Mouse (Mus musculus): ENCODE measurements at regions not wholly inside any gene's neighbourhood (a gene's known extent, or its start where the extent isn't known, plus 50 kb on each side); places are given as distances from the start of the nearest gene placed in this dataset.
"Not testable (repeated sequence)": the region's sequence is repeated elsewhere in the genome, so short reads cannot be mapped to it uniquely, and the experiment has no call there.

DNA sequence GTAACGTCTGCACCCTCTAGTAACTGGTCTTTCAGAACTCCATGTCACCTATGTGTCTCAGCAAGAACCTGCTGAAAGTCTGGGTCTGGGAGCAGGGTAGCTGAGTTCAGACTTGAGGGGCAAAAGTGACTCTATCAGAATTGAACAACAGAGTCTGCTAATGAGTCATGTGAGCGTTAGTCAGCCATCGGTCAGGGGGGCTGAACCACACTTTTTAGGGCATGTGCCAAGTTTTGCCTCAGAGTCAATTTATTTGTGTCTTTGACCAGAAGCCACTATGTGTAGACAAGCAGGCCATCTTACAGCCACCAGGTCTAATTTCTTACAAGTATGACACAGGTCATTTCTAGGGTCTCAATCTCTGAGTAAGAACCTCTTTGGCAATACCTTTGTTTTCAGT lies 115.9 kb upstream of the Gm11146 start:
- not testable (repeated sequence) for H3K27ac ChIP-seq (ENCODE audit: low read length); H3K4me2 ChIP-seq (ENCODE audit: low read length); H3K36me3 ChIP-seq (ENCODE audit: control insufficient read depth, insufficient read depth); H3K9ac ChIP-seq (replicated peaks; ENCODE audit: low read depth, low read length); H3K9me3 ChIP-seq (ENCODE audit: control insufficient read depth, low read length); H3K4me3 ChIP-seq (replicated peaks; ENCODE audit: low read length); H3K4me1 ChIP-seq (replicated peaks; ENCODE audit: control insufficient read depth, insufficient read depth, low read length); ATAC-seq; H3K27me3 ChIP-seq (replicated peaks; ENCODE audit: control insufficient read depth, insufficient read depth, low read length)
- WGBS = 78% methylated on average over 3 of the region's 3 CpGs

DNA sequence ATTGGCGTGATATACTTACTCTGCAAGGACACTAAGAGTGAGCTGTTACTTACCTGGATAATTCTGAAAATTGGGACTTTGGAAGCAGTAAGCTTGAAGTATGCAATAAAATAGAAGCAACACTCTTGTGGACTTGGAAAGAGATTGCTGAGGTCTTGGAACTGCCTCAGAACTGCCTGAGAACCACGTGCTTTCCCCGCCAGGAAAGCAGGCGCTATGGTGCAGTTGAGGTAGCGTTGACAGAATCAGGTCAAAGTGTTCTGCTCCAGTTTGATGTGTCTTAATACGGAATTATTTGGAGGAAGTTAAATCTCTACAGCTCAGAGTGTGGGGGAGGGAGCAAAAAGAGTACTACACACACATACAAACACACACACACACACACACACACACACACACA lies 102.8 kb upstream of the Gm11146 start:
- H3K27me3 ChIP-seq (replicated peaks; ENCODE audit: control insufficient read depth, insufficient read depth, low read length) = no peaks in the 10 kb centered on the region
- ATAC-seq = no peak
- no peak overlapping the region for H3K4me3 ChIP-seq (replicated peaks; ENCODE audit: low read length)
- H3K4me1 ChIP-seq (replicated peaks; ENCODE audit: control insufficient read depth, insufficient read depth, low read length) = no peaks in the 10 kb centered on the region
- H3K9ac ChIP-seq (replicated peaks; ENCODE audit: low read depth, low read length) = no peak overlapping the region
- 86% methylated on average over 6 of the region's 6 CpGs for WGBS
- H3K4me2 ChIP-seq (ENCODE audit: low read length) = no peak overlapping the region
- no peaks in the 10 kb centered on the region for H3K36me3 ChIP-seq (ENCODE audit: control insufficient read depth, insufficient read depth)
- no peaks in the 10 kb centered on the region for H3K9me3 ChIP-seq (ENCODE audit: control insufficient read depth, low read length)
- H3K27ac ChIP-seq (ENCODE audit: low read length) = no peak overlapping the region

DNA sequence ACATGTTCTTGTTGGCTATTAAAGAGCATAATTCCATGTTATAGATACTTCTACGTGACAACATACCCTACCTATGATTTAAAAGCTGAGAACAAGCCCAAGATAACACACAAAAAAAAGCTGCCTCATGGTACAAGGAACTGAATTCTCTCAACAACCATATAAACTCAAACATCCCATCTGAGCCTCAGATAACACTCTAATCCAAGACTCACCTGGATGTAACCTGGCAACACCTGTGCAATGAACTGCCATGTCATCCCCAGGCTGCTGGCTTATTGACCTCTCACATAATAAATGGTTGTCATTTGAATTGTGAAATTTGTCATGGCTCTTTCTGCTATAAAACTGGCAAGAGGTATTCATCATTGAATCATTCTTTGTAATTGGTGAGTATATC lies 93.5 kb upstream of the Gm11146 start:
- no peaks in the 10 kb centered on the region for H3K9me3 ChIP-seq (ENCODE audit: control insufficient read depth, low read length)
- no peak overlapping the region for H3K4me2 ChIP-seq (ENCODE audit: low read length)
- 87% methylated on average over 1 of the region's 1 CpGs for WGBS
- no peak for ATAC-seq
- no peak overlapping the region for H3K4me3 ChIP-seq (replicated peaks; ENCODE audit: low read length)
- H3K27ac ChIP-seq (ENCODE audit: low read length) = no peak overlapping the region
- no peaks in the 10 kb centered on the region for H3K27me3 ChIP-seq (replicated peaks; ENCODE audit: control insufficient read depth, insufficient read depth, low read length)
- no peak overlapping the region for H3K9ac ChIP-seq (replicated peaks; ENCODE audit: low read depth, low read length)
- no peaks in the 10 kb centered on the region for H3K36me3 ChIP-seq (ENCODE audit: control insufficient read depth, insufficient read depth)
- H3K4me1 ChIP-seq (replicated peaks; ENCODE audit: control insufficient read depth, insufficient read depth, low read length) = no peaks in the 10 kb centered on the region

DNA sequence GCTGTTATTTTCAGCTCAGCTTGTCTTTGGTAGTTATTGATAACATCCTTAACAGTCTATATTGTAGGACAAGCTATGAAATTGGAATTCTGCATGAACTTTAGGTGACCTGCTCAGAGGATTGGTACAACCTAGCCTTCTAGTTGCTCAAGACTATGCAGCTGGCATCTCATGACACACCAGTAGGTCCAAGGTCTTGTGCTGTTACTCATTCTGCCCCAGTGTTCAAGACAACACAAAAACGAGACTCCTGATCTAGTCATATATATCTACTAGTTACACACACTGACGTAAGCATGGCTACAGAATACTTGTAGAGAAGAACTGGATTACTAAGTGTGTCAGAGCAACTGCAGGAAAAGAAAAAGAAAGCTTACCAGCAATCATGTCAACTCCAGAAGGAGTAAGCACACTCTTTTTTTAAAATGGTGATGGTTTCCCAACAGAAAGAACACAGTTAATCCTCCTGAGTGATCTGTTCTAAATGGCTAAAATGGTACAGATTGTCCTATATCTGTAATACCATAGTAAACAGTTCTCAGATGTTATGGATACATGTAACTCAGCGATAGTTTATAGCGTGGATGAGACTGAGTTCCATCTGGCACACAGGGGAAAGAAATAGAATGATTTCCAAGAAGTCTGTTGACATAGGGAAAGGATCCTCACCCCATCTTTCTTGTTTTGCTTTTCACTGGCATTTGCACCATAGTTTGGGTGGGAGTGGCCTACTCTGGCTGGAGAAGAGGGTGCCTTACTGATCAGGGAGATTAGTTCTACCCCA lies 85.4 kb upstream of the Gm11146 start:
- WGBS = 84% methylated on average over 4 of the region's 4 CpGs

DNA sequence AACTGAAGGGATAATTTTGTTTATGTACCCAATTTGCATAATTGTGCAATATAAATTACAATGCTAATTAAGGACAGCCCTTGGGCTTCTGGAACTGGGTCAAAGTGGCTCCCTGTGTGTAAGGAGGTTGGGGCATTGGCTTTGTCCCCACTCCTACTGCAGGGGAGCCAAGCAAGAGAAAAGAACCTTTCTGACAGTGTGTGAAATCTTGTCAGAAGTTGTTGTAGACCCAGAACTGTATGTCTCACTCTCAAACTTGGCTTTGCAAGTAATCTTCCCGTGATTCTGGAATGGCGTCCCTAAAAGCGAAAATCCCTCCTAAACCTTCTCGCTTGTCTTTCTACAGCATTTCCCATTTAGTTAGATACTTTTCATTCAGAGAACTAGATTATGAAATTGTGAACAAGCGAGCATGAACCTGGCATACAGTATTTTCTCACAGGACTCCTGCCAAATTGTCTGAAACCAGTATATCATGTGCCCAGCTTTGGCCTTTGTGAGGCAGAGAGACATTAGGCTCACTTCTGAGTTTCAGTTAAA lies 83.8 kb upstream of the Gm11146 start:
- no peaks in the 10 kb centered on the region for H3K36me3 ChIP-seq (ENCODE audit: control insufficient read depth, insufficient read depth)
- WGBS = 30% methylated on average over 5 of the region's 5 CpGs
- peak overlapping the region; percentile 8; the same call in 1 of the 2 replicates for H3K4me2 ChIP-seq (ENCODE audit: low read length)
- peak; percentile 95 for ATAC-seq
- peaks cover 21% of the 10 kb centered on the region for H3K4me1 ChIP-seq (replicated peaks; ENCODE audit: control insufficient read depth, insufficient read depth, low read length)
- H3K4me3 ChIP-seq (replicated peaks; ENCODE audit: low read length) = no peak overlapping the region
- no peak overlapping the region for H3K9ac ChIP-seq (replicated peaks; ENCODE audit: low read depth, low read length)
- no peaks in the 10 kb centered on the region for H3K27me3 ChIP-seq (replicated peaks; ENCODE audit: control insufficient read depth, insufficient read depth, low read length)
- no peaks in the 10 kb centered on the region for H3K9me3 ChIP-seq (ENCODE audit: control insufficient read depth, low read length)
- peak overlapping the region; percentile 74 for H3K27ac ChIP-seq (ENCODE audit: low read length)

More for the DNA sequence above, 85.4 kb upstream of the Gm11146 start:
- no peaks in the 10 kb centered on the region for H3K27me3 ChIP-seq (replicated peaks; ENCODE audit: control insufficient read depth, insufficient read depth, low read length)
- H3K27ac ChIP-seq (ENCODE audit: low read length) = peak overlapping the region; percentile 53; the same call in 1 of the 2 replicates
- no peak for ATAC-seq
- no peak overlapping the region for H3K4me3 ChIP-seq (replicated peaks; ENCODE audit: low read length)
- no peaks in the 10 kb centered on the region for H3K36me3 ChIP-seq (ENCODE audit: control insufficient read depth, insufficient read depth)
- H3K4me1 ChIP-seq (replicated peaks; ENCODE audit: control insufficient read depth, insufficient read depth, low read length) = peaks cover 21% of the 10 kb centered on the region
- no peaks in the 10 kb centered on the region for H3K9me3 ChIP-seq (ENCODE audit: control insufficient read depth, low read length)
- no peak overlapping the region for H3K9ac ChIP-seq (replicated peaks; ENCODE audit: low read depth, low read length)
- H3K4me2 ChIP-seq (ENCODE audit: low read length) = no peak overlapping the region

DNA sequence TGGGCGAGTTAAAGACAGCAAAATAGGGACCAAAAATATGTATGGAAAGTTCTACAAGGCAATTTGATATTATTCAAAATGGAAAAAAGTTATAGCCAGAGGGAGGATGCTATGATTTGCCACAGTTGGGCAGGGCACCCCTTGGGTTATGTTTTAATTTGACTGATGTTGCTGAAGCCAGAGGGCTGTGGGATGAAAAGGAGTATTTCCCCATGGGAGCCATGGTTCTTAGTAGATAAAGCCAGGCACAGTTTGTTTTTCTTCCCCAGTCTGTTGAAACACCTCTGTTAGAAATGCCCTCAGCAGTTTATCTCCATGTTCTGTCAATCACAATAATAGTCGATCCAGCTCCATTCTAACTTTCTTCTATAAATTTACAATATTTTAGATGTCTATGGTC lies 82.6 kb upstream of the Gm11146 start:
- no peak overlapping the region for H3K4me2 ChIP-seq (ENCODE audit: low read length)
- H3K4me1 ChIP-seq (replicated peaks; ENCODE audit: control insufficient read depth, insufficient read depth, low read length) = peaks cover 21% of the 10 kb centered on the region
- no peak for ATAC-seq
- 71% methylated on average over 2 of the region's 2 CpGs for WGBS
- H3K27ac ChIP-seq (ENCODE audit: low read length) = peak overlapping the region; percentile 61
- H3K27me3 ChIP-seq (replicated peaks; ENCODE audit: control insufficient read depth, insufficient read depth, low read length) = no peaks in the 10 kb centered on the region
- no peaks in the 10 kb centered on the region for H3K9me3 ChIP-seq (ENCODE audit: control insufficient read depth, low read length)
- H3K36me3 ChIP-seq (ENCODE audit: control insufficient read depth, insufficient read depth) = no peaks in the 10 kb centered on the region
- H3K4me3 ChIP-seq (replicated peaks; ENCODE audit: low read length) = no peak overlapping the region
- no peak overlapping the region for H3K9ac ChIP-seq (replicated peaks; ENCODE audit: low read depth, low read length)

DNA sequence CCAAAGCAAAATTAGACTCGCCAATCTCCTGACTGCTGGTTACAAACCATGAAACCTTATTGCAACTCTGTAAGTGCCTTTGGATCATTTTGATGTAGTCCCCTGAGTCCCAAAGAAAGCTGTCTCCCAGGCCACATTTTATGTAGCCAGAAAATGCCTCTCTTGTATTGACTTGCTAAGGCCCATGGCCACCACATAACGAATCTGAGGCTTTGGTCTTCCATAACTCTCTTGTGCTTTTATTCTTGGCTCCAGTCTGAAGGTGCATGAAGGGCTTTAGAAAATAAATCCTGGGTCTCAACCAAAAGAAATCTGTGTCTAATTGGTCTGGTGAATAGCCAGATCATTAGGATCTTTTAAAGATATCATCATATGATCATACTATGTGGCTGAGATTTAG lies 77.3 kb upstream of the Gm11146 start:
- peak; percentile 43 for ATAC-seq

DNA sequence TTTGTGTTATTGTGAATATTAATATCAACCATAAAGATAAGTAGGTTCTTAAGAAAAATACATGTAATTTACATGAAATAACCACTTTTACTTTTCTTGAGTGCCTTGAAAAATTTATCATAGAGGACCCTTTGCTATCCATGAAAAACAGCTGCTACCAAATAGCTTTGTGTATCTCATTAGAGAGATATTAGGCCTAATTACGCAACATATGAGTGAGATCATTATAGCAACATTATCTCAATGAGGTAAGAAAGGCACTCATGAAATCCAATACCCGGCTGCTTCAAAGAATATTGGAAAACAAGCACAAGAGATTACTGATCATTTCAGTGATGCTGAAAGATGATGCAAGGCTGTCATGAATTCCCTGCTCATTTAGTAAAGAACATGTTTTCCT lies 74.9 kb upstream of the Gm11146 start:
- H3K36me3 ChIP-seq (ENCODE audit: control insufficient read depth, insufficient read depth) = peaks cover 2% of the 10 kb centered on the region; the same call in 1 of the 2 replicates
- no peak overlapping the region for H3K9ac ChIP-seq (replicated peaks; ENCODE audit: low read depth, low read length)
- no peaks in the 10 kb centered on the region for H3K9me3 ChIP-seq (ENCODE audit: control insufficient read depth, low read length)
- H3K4me1 ChIP-seq (replicated peaks; ENCODE audit: control insufficient read depth, insufficient read depth, low read length) = 0 out of 2 replicates have a peak, but pooled peaks cover 7% of the 10 kb centered on the region
- no peak for ATAC-seq
- H3K27me3 ChIP-seq (replicated peaks; ENCODE audit: control insufficient read depth, insufficient read depth, low read length) = no peaks in the 10 kb centered on the region
- H3K27ac ChIP-seq (ENCODE audit: low read length) = no peak overlapping the region
- no peak overlapping the region for H3K4me2 ChIP-seq (ENCODE audit: low read length)
- H3K4me3 ChIP-seq (replicated peaks; ENCODE audit: low read length) = no peak overlapping the region
- 34% methylated on average over 2 of the region's 2 CpGs for WGBS

More for the DNA sequence above, 77.3 kb upstream of the Gm11146 start:
- Histone ChIP-seq H3K27me3 (replicated peaks; ENCODE audit: control insufficient read depth, insufficient read depth, low read length) (no peaks in the 10 kb centered on the region), H3K36me3 (ENCODE audit: control insufficient read depth, insufficient read depth) (no peaks in the 10 kb centered on the region), H3K9ac (replicated peaks; ENCODE audit: low read depth, low read length) (no peak overlapping the region), H3K27ac (ENCODE audit: low read length) (no peak overlapping the region), H3K4me2 (ENCODE audit: low read length) (no peak overlapping the region), H3K4me3 (replicated peaks; ENCODE audit: low read length) (no peak overlapping the region), H3K4me1 (replicated peaks; ENCODE audit: control insufficient read depth, insufficient read depth, low read length) (peaks cover 8% of the 10 kb centered on the region), H3K9me3 (ENCODE audit: control insufficient read depth, low read length) (no peaks in the 10 kb centered on the region)
- WGBS = 43% methylated on average over 2 of the region's 2 CpGs

DNA sequence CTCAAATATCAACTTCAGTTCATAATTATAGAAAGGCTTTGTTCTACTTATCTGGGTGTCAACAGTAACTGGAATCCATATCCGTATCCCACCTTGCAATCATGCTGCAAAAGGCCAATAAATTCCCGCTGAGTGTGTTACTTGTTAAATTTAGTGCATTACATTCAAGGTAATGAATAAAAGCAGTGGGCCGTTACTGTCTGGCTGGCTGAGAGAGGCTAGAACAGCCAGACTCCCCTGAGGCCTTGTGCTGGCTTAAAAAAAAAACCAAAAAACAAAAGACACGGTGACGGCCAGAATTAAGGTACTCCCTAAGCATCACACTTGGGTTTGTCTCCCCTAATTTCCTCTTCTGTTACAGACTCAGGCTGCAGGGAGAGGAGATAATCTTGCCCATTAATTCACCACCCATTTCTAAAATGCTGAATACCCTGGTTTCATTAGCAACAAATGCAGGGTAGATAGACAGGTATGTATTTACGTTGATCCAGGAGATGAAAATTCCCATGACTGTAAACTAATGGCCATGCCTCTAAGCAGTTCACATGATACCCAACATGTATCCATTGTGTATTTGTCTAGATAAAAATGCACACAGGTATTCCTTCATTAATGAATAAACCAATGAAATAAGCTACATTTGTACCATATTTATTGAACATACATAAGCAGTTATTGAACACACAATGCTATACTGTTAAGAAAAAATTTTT lies 74.1 kb upstream of the Gm11146 start:
- no peak overlapping the region for H3K4me3 ChIP-seq (replicated peaks; ENCODE audit: low read length)
- H3K36me3 ChIP-seq (ENCODE audit: control insufficient read depth, insufficient read depth) = peaks cover 2% of the 10 kb centered on the region; the same call in 1 of the 2 replicates
- no peak for ATAC-seq
- no peaks in the 10 kb centered on the region for H3K27me3 ChIP-seq (replicated peaks; ENCODE audit: control insufficient read depth, insufficient read depth, low read length)
- no peak overlapping the region for H3K9ac ChIP-seq (replicated peaks; ENCODE audit: low read depth, low read length)
- H3K27ac ChIP-seq (ENCODE audit: low read length) = peak overlapping the region; percentile 51
- no peak overlapping the region for H3K4me2 ChIP-seq (ENCODE audit: low read length)
- H3K9me3 ChIP-seq (ENCODE audit: control insufficient read depth, low read length) = no peaks in the 10 kb centered on the region
- WGBS = 29% methylated on average over 6 of the region's 6 CpGs
- H3K4me1 ChIP-seq (replicated peaks; ENCODE audit: control insufficient read depth, insufficient read depth, low read length) = 0 out of 2 replicates have a peak, but pooled peaks cover 7% of the 10 kb centered on the region

Measured in forebrain, embryonic 16.5 days (tissue).